Mouse (Mus musculus) lung, adult 2 months (tissue): ENCODE measurements at regions not wholly inside any gene's neighbourhood (a gene's known extent, or its start where the extent isn't known, plus 50 kb on each side); places are given as distances from the start of the nearest gene placed in this dataset.

ENCODE experiments used
- CTCF ChIP-seq: fragments of 200-500 bp; IDR thresholded peaks from 2 replicates; pipeline ENCODE4 v1.5.1; 2011; ENCODE audit warnings: mild to moderate bottlenecking, low read length, control low read depth; ENCODE audit not compliant: insufficient read depth
- POLR2A ChIP-seq: fragments of 200-500 bp; IDR thresholded peaks from 2 replicates; pipeline ENCODE4 v1.6.1; 2011; ENCODE audit warnings: low read depth, mild to moderate bottlenecking, control low read depth, low read length, borderline replicate concordance; ENCODE audit errors: extremely low read depth

GRCm38 (mm10) chr1:89011454-89011853, 58.8 kb upstream of the Sh3bp4 start:
- no peak for TF ChIP-seq POLR2A
- TF ChIP-seq CTCF = no peak
